Mouse (Mus musculus): ENCODE results near the gene Plcb1. TPM values are rescaled to one million over a fixed set of nuclear protein-coding genes. Genes with fewer than 3 reads are reported as not detected.

Plcb1 gene
- total RNA-seq (2021) = 100 to 1,000 TPM; 136 to 149 TPM

GRCm38 (mm10) chr2:134785970-134786855, at the start of gene Plcb1:
Gene Plcb1, plus strand, starts transcription at chr2:134786067.
- DNase-seq (ENCODE audit: extremely low spot score in 1 of 2, low spot score in 1 of 2) = peak; percentile 82 to 89

DNA sequence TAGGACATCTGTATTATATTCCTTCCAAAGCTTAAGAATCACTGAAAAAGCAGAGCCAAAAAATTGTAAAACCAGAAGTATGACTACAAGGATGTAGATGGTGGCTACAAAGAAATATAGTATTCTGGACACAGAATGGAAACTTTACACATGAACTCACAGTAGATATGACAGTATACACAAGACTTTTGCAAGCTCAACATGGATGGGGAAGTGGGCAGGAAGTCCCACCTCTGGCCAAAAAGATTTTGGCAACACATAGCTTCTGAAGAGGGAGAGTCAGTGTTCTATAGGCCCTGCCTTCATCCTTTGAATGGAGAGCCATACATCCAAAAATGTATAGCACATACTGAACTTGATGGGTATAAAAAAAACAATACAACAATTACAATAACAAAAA, 30.3 kb upstream of the Plcb1 start:
- no peak for DNase-seq (ENCODE audit: extremely low spot score in 1 of 2, low spot score in 1 of 2)

DNA sequence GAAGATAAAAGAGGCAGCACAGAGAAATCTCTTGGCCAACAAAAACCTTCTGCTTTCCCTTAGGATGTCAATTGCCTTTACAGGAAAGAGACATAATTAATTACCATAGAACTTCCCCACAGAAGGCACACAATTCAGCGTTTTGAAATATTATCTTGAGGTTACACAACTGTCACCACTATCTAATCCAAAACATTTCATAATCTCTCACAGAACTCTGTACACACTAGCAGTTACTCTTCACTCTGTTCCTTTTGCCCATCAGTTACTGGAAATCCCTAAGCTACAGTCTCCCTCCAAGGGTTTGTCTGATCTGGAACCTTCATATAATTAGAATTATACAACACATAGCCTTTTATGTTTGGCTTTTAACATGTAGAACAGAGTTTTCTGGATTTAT, 29.8 kb upstream of the Plcb1 start:
- no peak for DNase-seq (ENCODE audit: extremely low spot score in 1 of 2, low spot score in 1 of 2)

DNA sequence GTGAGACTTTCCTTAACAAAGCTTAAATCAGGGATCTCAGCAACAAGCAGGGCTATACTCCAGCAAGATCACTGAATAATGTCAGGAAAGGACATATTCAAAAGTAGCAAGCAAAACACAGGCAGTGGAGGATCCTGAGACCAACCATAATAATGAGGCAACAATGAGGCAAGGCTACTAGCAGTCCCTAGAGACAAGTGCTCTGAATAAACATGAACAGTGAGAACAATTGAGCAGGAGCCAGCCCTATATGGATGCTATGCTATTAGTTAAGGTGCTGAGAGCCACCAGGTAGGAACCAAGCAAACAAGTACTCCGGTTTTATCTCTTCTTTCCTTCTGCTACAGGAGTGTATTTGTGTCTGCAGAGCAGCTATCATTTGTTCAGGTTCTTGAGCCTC, 24.8 kb upstream of the Plcb1 start:
- DNase-seq (ENCODE audit: extremely low spot score in 1 of 2, low spot score in 1 of 2) = no peak

- DNase-seq (ENCODE audit: extremely low spot score in 1 of 2, low spot score in 1 of 2) = no peak
Observed at GRCm38 (mm10) chr2:134763406-134763990, 22.4 kb upstream of the Plcb1 start.

GRCm38 (mm10) chr2:134764506-134764905, 21.4 kb upstream of the Plcb1 start:
- no peak for DNase-seq (ENCODE audit: extremely low spot score in 1 of 2, low spot score in 1 of 2)

DNA sequence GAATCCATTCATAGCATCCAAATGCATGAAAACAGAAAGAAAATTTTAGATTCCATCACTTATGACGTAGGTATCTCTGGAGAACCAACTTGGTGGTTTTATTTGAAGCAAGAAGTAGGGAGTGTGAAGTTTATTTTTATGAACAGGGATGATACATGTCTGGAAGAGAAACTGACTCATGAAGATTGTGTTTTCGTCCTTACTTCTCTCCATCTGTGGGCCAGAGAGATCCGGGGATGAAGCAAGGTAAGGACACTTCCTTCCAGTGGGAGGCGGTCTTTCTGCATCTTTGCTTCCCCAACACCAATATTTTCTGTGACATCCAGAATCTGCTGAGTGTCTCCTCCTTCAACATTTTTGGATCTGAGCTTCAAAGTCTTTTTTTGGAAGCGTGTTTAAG, 6.0 kb upstream of the Plcb1 start:
- no peak for DNase-seq (ENCODE audit: extremely low spot score in 1 of 2, low spot score in 1 of 2)

DNA sequence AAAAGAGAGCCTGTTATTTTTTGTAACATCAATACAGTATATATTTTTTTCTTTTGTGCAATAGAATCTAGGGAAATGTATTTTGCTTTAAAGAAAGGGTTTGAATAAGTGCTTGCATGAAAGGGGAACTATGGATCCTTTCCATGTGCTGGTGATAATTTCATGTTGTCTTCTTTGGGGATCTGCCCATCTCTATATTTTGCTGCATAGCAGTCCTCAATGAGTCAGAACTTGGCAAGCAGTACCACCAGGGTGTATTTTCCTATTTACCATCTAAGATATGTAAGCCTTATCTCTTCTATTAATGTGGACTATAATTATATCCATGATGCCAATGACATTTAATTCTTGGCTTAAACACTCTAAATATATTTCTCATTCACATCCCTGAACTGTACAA, 5.6 kb upstream of the Plcb1 start:
- DNase-seq (ENCODE audit: extremely low spot score in 1 of 2, low spot score in 1 of 2) = no peak

DNA sequence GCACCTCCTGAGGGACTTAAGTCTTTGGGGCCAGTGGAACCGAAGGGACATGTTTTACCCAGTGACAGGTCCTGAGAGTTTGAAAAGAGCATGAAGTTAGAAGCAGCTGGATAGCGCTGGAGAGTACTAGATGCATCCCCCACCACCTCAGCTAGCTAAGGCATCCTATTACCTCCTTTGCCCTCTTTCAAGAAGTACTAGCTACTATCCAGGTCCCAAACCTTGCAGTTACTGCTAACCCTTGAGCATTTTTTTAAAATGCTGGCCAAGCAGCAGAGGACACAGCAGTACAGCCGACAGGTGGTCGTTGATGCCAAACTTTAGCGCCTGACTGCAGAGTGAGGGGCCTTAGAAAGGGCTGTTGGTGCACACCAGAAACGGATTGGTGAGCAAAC, 986 bp downstream of the Plcb1 start:
- DNase-seq (ENCODE audit: extremely low spot score in 1 of 2, low spot score in 1 of 2) = peak in 1 of 2 experiments; percentile 27

DNA sequence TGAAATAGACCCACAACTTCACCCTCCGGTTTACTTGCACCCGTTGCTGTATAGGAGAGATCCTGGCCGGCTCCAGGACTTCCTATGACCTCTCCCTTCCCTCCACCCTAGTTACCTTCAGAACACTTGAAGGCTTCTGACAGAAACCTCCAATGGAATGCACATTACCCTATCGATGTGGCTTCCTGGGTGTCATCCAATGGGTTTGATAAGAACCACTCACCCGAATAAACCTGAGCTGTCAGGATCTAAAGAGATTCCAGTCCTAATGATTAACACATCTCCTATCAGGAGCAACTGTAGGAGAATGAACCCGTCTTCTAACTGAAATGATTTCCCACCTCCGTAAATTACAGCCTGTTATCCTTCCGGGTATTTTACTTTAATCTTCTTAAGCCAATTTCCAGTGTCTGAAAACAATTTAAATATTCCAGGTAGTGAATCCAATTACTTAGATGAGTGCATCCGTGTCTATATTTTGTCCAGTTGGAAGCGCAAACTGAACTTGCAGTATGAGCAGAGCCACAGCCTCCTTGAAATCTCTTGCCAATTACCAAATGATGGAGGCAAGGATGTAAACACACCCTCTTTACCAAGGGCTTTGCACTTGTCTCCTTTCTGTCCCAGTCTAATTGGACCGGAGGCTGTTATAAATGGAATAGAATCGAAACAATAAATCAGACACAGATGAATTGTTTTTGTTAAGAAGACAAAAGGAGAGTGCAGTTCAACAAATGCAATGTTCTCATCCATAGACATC, 1.6 kb downstream of the Plcb1 start:
- DNase-seq (ENCODE audit: extremely low spot score in 1 of 2, low spot score in 1 of 2) = no peak

DNA sequence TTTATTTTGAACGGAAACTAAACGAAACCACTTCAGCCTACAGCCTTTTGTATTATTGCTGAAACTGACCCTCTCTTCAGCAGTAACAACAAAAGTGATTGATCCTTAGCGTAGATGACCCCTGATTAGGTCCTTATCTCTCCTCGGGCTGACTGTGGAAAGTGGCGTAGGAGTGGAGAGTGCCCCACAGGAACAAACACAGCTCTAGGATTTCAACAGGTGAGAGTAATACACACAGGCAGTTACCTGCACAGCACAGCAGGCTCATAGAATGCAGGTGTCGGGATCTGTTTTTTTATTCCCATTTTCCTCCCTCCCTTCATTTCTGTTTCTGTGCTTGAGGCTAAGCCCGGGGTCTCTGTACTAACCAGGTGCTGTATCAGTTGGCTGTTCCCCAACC, 7.1 kb downstream of the Plcb1 start:
- DNase-seq (ENCODE audit: extremely low spot score in 1 of 2, low spot score in 1 of 2) = no peak

DNA sequence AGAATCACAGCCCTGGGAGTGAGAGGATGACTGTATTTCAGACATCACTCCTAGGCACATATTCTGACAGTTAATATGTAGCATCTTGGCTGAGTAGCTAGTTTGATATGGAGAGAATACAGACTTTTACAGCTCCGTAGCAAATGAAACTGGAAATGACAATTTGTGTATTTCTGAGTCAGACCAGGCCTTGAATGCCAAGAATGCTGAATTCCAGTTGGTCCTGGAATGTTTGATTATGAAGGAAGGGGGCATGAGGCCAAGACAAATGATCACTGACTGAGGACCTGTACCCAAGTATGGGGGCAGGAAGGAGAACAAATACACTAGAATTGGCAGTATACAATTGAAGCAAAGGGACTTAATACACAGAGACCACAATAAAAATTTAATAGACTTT, 14.4 kb downstream of the Plcb1 start:
- DNase-seq (ENCODE audit: extremely low spot score in 1 of 2, low spot score in 1 of 2) = no peak

DNA sequence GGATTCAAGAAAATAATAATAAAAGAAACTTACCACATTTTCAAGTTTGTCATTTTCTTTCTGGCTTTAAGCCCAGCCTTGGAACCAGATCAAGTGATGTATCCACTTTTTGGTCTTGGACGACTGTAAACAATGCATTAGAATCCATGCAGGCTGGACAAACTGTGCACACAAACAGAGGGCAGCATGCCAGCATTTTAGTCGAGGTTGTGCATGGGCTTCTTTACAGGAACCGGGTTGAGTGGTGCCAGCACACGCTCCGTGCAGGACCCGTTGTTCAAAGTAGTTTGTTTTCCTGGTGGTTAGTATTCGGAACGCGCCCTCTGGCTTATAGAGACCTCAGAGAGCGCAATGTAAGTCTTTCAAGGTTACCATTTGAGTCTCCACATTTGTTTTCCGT, 30.5 kb downstream of the Plcb1 start:
- no peak for DNase-seq (ENCODE audit: extremely low spot score in 1 of 2, low spot score in 1 of 2)

GRCm38 (mm10) chr2:134817058-134817840, 31.4 kb downstream of the Plcb1 start:
- no peak for DNase-seq (ENCODE audit: extremely low spot score in 1 of 2, low spot score in 1 of 2)

- no peak for DNase-seq (ENCODE audit: extremely low spot score in 1 of 2, low spot score in 1 of 2)
Observed at GRCm38 (mm10) chr2:134821176-134821575, 35.3 kb downstream of the Plcb1 start.

- no peak for DNase-seq (ENCODE audit: extremely low spot score in 1 of 2, low spot score in 1 of 2)
Observed at GRCm38 (mm10) chr2:134825645-134826044, 39.8 kb downstream of the Plcb1 start.

- no peak for DNase-seq (ENCODE audit: extremely low spot score in 1 of 2, low spot score in 1 of 2)
Observed at GRCm38 (mm10) chr2:134826111-134827005, 40.5 kb downstream of the Plcb1 start.

DNA sequence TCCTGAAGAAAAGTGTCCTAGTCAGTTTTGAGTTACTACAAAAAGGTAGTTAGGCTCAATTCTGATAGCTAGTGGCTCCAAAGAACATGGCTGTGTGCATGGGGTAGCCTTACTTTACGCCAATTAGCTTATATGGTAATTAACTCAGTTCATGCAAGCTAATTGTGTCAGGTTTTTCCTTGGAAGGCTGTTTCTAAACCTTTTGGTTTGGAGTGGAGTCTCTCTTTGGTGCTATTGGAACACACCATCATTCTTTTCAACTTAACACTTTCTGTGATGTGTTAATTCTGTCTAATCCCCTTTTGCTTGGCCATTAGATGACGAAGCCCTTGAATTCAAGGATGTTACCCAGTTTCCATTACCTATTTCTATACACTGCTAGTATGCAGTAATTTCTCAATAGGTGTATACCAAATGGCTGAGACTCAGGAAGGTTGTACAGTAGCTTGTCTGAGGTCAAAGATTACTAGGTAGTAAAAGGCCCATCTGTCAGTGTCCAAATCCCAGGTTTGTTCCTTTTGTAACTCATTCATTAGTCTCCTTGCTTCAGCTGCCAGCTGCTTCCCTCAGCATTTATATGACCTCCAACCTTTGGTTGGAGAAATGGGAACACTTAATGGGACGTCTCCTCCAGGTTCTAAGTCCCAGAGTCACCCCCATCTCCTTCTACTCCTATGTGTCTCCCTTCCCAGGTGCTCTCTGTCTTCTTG, 42.1 kb downstream of the Plcb1 start:
- DNase-seq (ENCODE audit: extremely low spot score in 1 of 2, low spot score in 1 of 2) = no peak

- no peak for DNase-seq (ENCODE audit: extremely low spot score in 1 of 2, low spot score in 1 of 2)
Observed at GRCm38 (mm10) chr2:134831861-134832260, 46.0 kb downstream of the Plcb1 start.
